Mouse (Mus musculus): ENCODE measurements around the gene Cntnap1. TPM values are rescaled to one million over a fixed set of nuclear protein-coding genes. Genes with fewer than 3 reads are reported as not detected.

Gene Cntnap1
- polyA plus RNA-seq (2021; fragmentation: Nextera tagmentation) = 14.1 and 15.8 TPM in 2 replicates
- long read RNA-seq, experiment 1, partial matches to known transcripts = 2 of 2 reads
- long read RNA-seq, experiment 1, other reads (novel, unspliced or antisense) = 0 of 2 reads
- long read RNA-seq, experiment 2, partial matches to known transcripts = 5 of 9 reads
- long read RNA-seq, experiment 2, other reads (novel, unspliced or antisense) = 4 of 9 reads

GRCm38 (mm10) chr11:101170354-101170810 is at the start of gene Cntnap1:
Gene Cntnap1, plus strand, starts transcription at chr11:101170523.

GRCm38 (mm10) chr11:101155728-101156371 is 14.5 kb upstream of the Cntnap1 start, which contains the start of gene Tubg2:
Gene Tubg2, plus strand, starts transcription at chr11:101155907.

GRCm38 (mm10) chr11:101170811-101171610 is 688 bp downstream of the Cntnap1 start, which contains the start of gene Plekhh3:
Gene Plekhh3, minus strand, starts transcription at chr11:101171351.

GRCm38 (mm10) chr11:101174851-101175628 is 4.7 kb downstream of the Cntnap1 start, which contains the start of gene Ccr10:
Gene Ccr10, minus strand, starts transcription at chr11:101175443.

GRCm38 (mm10) chr11:101226065-101226701 is 55.9 kb downstream of the Cntnap1 start, which contains the start of gene Ezh1:
Gene Ezh1, minus strand, starts transcription at chr11:101226463.

Small RNA genes within 50 kb of the gene (microRNA-seq; reads per million reads assigned to microRNA genes)
- not detected for gene Gm27626

Other genes with a start within 250 kb of the Cntnap1 start
- 22.6 and 24.9 TPM in 2 replicates for gene Stat3, start 231.0 kb upstream of the Cntnap1 start, polyA plus RNA-seq (2021; fragmentation: Nextera tagmentation)
- 11.1 and 19.8 TPM in 2 replicates for gene Cavin1, start 199.6 kb upstream of the Cntnap1 start, polyA plus RNA-seq (2021; fragmentation: Nextera tagmentation)
- 149 and 167 TPM in 2 replicates for gene Atp6v0a1, start 161.1 kb upstream of the Cntnap1 start, polyA plus RNA-seq (2021; fragmentation: Nextera tagmentation)
- 9.6 and 12.1 TPM in 2 replicates for gene Naglu, start 100.5 kb upstream of the Cntnap1 start, polyA plus RNA-seq (2021; fragmentation: Nextera tagmentation)
- not detected in 2 replicates for gene Hsd17b1, start 92.1 kb upstream of the Cntnap1 start, polyA plus RNA-seq (2021; fragmentation: Nextera tagmentation)
- gene Coasy, start 88.0 kb upstream of the Cntnap1 start, polyA plus RNA-seq (2021; fragmentation: Nextera tagmentation) = 35.8 and 36.1 TPM in 2 replicates
- gene Mlx, start 83.2 kb upstream of the Cntnap1 start, polyA plus RNA-seq (2021; fragmentation: Nextera tagmentation) = 63.4 and 67.0 TPM in 2 replicates
- gene Psmc3ip, start 75.1 kb upstream of the Cntnap1 start, polyA plus RNA-seq (2021; fragmentation: Nextera tagmentation) = 5.3 and 6.0 TPM in 2 replicates
- 7.9 and 8.1 TPM in 2 replicates for gene Retreg3, start 50.6 kb upstream of the Cntnap1 start, polyA plus RNA-seq (2021; fragmentation: Nextera tagmentation)
- gene Tubg1, start 50.6 kb upstream of the Cntnap1 start, polyA plus RNA-seq (2021; fragmentation: Nextera tagmentation) = 52.5 and 59.1 TPM in 2 replicates
- 49.2 and 55.2 TPM in 2 replicates for gene Tubg2, start 14.6 kb upstream of the Cntnap1 start, polyA plus RNA-seq (2021; fragmentation: Nextera tagmentation)
- gene Plekhh3, start 828 bp downstream of the Cntnap1 start, polyA plus RNA-seq (2021; fragmentation: Nextera tagmentation) = 2.0 and 3.2 TPM in 2 replicates
- 0.23 and 0.53 TPM in 2 replicates for gene Ccr10, start 4.9 kb downstream of the Cntnap1 start, polyA plus RNA-seq (2021; fragmentation: Nextera tagmentation)
- gene Ezh1, start 55.9 kb downstream of the Cntnap1 start, polyA plus RNA-seq (2021; fragmentation: Nextera tagmentation) = 30.9 and 32.5 TPM in 2 replicates
- gene Ramp2, start 75.5 kb downstream of the Cntnap1 start, polyA plus RNA-seq (2021; fragmentation: Nextera tagmentation) = 78.1 and 88.2 TPM in 2 replicates
- gene Vps25, start 83.2 kb downstream of the Cntnap1 start, polyA plus RNA-seq (2021; fragmentation: Nextera tagmentation) = 180 and 205 TPM in 2 replicates
- 1.1 and 1.8 TPM in 2 replicates for gene Wnk4, start 90.0 kb downstream of the Cntnap1 start, polyA plus RNA-seq (2021; fragmentation: Nextera tagmentation)
- 0.13 and 0.14 TPM in 2 replicates for gene Cntd1, start 108.5 kb downstream of the Cntnap1 start, polyA plus RNA-seq (2021; fragmentation: Nextera tagmentation)
- gene Coa3, start 108.6 kb downstream of the Cntnap1 start, polyA plus RNA-seq (2021; fragmentation: Nextera tagmentation) = 427 and 478 TPM in 2 replicates
- 197 and 208 TPM in 2 replicates for gene Becn1, start 131.8 kb downstream of the Cntnap1 start, polyA plus RNA-seq (2021; fragmentation: Nextera tagmentation)
- gene Psme3, start 145.7 kb downstream of the Cntnap1 start, polyA plus RNA-seq (2021; fragmentation: Nextera tagmentation) = 16.3 and 17.7 TPM in 2 replicates
- gene Aoc2, start 154.5 kb downstream of the Cntnap1 start, polyA plus RNA-seq (2021; fragmentation: Nextera tagmentation) = 0.21 and 0.29 TPM in 2 replicates
- 0.08 and 0.16 TPM in 2 replicates for gene Aoc3, start 160.1 kb downstream of the Cntnap1 start, polyA plus RNA-seq (2021; fragmentation: Nextera tagmentation)
- gene G6pc, start 197.0 kb downstream of the Cntnap1 start, polyA plus RNA-seq (2021; fragmentation: Nextera tagmentation) = not detected in 2 replicates
- 87.9 and 90.1 TPM in 2 replicates for gene Aarsd1, start 247.1 kb downstream of the Cntnap1 start, polyA plus RNA-seq (2021; fragmentation: Nextera tagmentation)